Mouse (Mus musculus) thymus, postnatal 0 days (tissue): ENCODE measurements around the gene Ptprn2. TPM values are rescaled to one million over a fixed set of nuclear protein-coding genes. Genes with fewer than 3 reads are reported as not detected.

Experiments
- DNase-seq: peaks from one replicate; pipeline ENCODE4 v3.0.0-alpha.2; 2015; ENCODE audit warnings: low spot score
- polyA plus RNA-seq: library from polyadenylated mRNA; unstranded; fragments of >200 nt; fragmentation: Nextera tagmentation; extraction: Ambion mirVana; gene quantifications from 2 replicates; pipeline ENCODE4 v1.2.1, GENCODE M21; 2015

Gene Ptprn2
- polyA plus RNA-seq: 0.14 and 0.17 TPM in 2 replicates

DNA sequence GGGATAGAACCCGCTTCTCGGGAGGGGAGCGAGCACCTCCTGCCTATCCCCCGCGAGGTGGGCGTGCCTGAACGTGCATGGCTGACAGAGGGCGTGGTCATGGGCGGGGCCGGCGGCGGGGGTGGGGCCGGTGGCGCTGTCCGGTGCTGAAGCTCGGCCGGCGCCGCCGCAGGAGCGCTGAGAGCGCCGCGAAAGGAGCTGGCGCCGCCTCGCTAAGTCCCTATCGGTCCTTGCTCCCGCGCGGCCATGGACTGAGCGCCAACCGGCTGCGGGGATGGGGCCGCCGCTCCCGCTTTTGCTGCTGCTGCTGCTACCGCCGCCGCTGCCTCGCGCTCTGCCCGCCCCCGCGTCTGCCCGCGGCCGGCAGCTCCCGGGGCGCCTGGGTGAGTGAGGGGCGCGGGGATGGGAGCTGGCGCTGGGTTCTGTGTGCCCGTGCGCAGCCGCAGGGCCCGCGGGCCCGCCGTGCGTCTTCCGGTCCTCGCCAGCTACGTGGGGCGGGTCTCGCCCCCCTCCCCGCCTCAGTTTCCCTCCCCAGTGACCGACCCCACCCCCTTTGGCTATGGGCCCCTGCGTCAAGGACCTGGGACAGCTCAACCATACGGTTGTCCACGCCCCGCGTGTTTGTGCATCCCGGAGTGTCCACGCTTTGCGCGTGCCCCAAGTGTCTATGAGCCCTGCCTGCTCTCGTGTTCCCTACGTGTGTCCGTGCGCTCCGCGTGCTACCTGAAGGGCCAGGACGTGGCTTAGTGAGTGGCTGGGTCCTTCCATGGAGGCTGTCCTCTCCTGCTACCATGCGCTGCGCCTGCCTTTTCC lies at the start of gene Ptprn2:
Gene Ptprn2, plus strand, starts transcription at position 130 of the 813 bp plus-strand sequence.
- peak; percentile 73 for DNase-seq

- DNase-seq: no peak
These were observed 49.4 kb upstream of the Ptprn2 start for GRCm38 (mm10) chr12:116436125-116436524.

DNA sequence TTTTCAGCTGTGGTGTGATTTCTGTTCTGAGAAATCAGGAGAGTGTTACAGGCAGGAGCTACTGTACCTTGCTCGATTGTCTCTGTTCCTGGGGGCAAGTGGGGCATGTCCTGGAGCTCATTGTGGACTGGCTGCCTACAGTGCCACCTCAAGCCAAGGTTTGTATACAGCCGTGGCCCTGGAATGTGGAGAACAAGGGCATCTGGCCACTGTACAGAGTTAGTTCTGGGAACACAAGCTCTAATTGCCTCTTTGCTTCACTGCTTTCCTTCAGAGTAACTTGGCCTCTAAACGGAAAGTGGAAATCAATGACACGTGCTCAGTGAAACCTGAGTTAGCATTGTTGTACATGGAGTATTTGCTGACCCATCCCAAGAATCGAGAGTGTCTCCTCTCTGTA lies 46.9 kb upstream of the Ptprn2 start:
- no peak for DNase-seq

GRCm38 (mm10) chr12:116442184-116442583 lies 43.3 kb upstream of the Ptprn2 start:
- DNase-seq: no peak

DNA sequence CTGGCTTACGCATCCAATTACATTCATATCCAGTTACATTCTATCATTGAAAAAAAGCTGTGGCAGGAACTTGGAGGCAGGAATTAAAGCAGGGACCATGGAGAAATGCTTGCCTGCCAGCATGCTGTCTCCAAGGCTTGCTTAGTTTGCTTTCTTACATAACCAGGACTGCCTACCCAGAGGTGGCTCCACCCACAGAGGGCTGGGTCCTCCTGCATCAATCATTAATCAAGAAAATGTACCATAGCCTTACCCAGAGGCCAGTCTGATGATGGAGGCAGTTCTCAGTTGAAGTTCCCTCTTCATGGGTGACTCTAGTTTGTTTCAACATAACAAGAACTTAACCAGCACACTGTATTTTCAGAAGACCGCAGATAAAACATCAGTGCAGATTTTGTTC lies 36.0 kb upstream of the Ptprn2 start:
- no peak for DNase-seq

- DNase-seq: no peak
These were observed 25.0 kb upstream of the Ptprn2 start for GRCm38 (mm10) chr12:116460379-116461065.

DNA sequence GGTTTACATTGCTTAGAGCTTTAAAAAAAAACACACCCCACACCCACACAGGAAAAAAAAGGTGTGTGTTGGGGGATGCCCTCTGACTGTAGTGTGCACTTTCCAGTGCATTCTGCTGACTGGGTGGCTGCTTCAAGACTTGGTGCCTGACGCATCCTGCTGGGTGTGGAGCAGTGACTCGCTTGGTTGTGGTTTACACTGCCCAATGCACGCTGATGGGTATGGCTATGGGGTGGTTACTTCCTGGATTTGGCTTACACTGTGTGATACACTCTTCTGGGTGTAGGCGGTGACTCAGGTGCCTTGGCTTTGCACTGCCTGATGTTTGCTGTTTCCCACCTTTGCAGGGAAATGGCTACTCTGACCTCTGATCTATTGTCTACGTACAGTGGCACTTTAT lies 18.5 kb upstream of the Ptprn2 start:
- DNase-seq: peak; percentile 7

DNA sequence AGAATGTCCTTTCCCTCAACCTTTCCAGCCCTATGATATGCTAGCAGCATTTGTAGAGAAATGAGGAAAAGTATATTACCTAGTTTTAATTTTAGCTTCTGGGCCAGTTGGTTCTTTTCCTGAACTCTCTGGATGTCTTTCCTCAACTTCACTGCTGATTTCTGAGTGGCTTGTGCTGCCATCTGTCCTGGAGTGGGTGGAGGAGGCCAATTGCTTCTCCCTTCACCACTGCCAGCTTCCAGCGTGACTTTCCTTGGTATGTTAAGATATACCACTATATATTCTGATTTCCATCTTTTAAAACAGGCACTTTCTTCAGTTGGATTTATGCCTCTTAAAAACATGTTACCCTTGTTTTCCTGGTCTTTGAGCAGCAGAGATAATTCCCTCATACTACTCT lies 17.2 kb upstream of the Ptprn2 start:
- DNase-seq: no peak

- no peak for DNase-seq
These were observed 16.4 kb upstream of the Ptprn2 start for GRCm38 (mm10) chr12:116469096-116469495.

DNA sequence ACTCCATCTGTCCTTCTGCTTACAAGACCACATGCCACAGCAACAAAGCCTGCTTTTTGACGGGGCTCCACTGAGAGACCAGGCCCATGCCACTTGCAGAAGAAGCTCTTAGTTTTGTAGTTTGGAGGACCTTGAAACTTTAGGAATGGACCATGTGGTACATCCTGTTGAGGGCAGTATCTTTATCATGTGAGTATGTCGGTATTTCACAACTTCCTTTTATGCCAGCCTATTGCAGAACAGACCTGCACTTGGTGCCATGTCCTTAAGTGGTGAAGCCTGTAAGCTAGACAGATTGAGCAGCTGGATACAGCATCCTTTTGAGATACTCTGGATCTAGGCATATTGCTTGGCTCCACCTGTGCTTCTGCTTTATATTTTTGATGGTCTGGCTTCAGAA lies 12.3 kb upstream of the Ptprn2 start:
- DNase-seq: no peak

DNA sequence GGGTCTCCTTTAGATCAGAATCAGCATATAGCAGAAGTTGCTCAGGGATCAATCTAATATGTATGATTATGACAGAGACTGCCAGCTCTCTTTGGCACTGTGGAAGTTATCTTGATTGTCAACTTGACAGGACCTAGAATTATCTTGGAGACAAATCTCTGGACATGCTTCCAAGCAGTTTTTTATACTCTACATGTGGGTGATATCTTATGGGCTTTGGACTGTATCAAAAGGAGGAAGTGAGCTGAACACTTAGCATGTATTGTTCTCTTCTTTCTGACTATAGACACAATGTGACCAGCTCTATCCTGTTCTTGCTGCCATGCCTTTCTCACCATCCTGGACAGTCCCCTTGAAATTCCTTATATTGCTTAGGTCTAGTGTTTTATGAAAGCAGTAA lies 11.8 kb upstream of the Ptprn2 start:
- no peak for DNase-seq

GRCm38 (mm10) chr12:116474676-116475075 lies 10.8 kb upstream of the Ptprn2 start:
- no peak for DNase-seq

DNA sequence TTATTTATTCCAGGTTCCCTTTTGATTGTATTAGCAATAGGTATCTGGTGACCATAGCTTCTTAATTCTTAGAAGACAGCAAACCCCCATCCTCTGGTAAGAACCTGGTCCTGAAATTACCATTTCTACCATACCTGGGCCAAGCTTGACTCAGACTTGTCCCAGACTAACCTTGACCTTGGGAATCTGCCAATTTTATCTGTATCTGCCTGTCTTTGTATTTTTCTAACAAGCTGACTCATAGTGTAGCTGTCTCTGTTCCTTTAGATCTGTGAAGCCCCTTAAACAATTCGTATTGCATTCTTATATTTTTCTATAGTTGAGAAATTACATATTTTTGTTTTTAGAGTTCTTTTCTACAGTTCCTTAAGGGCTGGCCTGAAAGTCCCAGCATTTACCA lies 6.7 kb upstream of the Ptprn2 start:
- DNase-seq: no peak

DNA sequence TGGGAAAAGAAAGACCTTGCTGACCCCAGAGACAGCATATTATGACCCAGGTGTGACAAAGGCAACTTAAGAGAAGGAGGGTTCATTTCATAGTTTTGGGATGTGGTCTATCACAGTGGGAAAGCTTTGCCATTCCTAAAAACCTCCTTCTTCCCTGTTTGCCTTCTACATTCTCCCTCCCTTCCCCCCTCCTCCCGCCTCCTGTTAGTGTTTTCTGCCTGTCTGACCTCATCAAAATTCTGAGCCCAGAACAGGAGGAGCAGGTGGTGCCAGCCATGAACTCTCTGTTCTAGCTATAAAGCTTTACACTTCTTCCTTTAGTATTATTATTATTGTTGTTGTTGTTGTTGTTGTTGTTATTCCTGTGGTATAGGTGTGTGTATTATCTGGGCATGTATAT lies 3.6 kb upstream of the Ptprn2 start:
- DNase-seq: no peak

- no peak for DNase-seq
These were observed 1.9 kb upstream of the Ptprn2 start for GRCm38 (mm10) chr12:116483581-116483980.

DNA sequence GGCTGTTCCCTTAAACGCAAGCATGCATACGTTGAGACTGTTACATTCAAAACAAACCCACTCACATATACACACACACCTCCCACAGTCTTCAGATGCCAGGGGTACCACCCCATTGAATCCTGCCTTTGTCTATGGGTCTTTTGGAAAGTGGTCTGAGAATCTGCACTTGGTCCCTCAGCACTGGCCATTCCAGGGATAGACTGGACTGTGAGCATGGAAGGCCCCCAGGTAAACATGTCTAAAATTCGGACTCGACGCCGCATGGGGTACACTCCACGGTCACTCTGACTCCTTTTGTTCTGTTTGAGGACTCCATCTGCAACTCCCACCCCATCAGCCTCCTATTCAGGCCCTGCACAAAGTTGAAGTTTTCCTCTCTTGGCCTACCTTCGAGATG lies 529 bp upstream of the Ptprn2 start:
- DNase-seq: no peak

DNA sequence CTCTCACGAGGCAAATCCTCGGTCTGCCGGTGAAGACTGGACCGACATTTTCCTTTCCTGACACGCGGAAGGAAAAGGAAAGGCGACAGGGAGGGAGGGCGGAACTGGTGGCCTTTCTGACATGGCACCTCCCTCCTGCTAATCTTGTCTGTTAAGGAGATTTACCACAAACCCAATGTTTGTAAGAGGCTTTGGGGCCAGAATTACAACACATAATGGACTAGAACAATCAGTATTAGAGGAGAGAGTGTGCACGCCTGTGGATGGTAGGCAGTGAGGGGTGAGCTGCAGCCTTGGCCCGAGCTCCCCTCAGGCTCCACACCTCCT lies 847 bp downstream of the Ptprn2 start:
- no peak for DNase-seq

GRCm38 (mm10) chr12:116488836-116489235 lies 3.3 kb downstream of the Ptprn2 start:
- no peak for DNase-seq

GRCm38 (mm10) chr12:116490575-116491356 lies 5.2 kb downstream of the Ptprn2 start:
- DNase-seq: no peak

DNA sequence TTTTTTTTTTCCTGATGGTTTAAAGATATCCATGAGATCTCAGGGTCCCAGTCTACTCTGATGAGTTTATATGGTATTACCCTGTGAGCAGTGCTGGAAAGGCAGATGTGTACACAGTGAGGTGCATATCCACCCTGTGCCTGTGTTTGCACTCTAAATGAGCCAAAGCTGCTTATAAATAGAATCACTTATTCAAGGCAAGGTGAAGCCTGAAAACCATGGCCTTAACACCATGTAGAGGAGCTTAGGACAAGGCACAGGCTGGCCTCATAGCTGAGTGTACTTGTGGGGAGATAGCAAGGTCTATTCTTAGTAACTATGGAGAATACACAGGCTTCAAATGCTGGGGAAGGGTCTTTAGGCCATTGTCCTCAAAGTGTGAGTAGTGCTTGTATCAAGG lies 13.1 kb downstream of the Ptprn2 start:
- DNase-seq: no peak

DNA sequence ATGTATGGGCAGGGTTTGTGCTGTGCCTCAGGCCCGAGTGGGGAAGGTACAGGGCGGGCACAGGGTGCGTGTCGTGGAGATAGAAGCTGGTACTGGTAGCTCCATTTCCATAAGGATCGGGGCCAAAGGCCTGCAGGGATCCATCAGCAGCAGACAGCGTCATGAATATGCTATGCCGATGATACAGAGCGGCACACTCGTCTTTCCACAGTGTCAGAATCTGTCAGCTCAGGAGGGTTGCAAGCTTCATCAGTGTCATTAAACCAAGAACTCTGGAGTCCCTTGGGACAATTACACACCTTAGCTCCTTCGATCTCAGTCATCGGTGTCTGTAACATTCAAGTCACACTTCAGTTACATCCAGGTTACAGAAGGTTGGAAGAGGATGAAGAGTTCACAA lies 15.1 kb downstream of the Ptprn2 start:
- no peak for DNase-seq

DNA sequence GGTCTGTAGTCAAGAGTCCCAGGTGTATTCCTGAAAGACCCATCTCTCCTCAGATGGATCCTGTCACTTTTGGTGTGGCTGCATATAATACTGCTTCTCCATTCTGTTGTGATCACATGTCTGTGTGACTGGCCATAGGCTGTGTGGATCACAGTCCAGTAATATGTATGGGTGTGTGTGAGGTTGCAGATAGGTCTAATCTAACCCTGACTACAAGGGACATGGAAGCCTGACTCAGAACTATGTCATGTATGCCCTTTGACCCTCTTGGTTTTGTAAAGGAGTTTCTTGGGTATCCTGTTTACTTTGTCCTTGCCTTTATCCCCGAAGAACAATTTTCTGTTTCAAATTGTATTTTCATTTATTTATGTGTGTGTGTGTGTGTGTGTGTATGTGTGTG lies 27.0 kb downstream of the Ptprn2 start:
- DNase-seq: no peak
